Mouse (Mus musculus) heart, embryonic 13.5 days (tissue): ENCODE measurements at regions not wholly inside any gene's neighbourhood (a gene's known extent, or its start where the extent isn't known, plus 50 kb on each side); places are given as distances from the start of the nearest gene placed in this dataset.
"Not testable (repeated sequence)": the region's sequence is repeated elsewhere in the genome, so short reads cannot be mapped to it uniquely, and the experiment has no call there.

Experiments used
- ATAC-seq: fragments of 200-750 bp; cut with Nextera tagmentation; 2 replicates; pipeline ENCODE4 v1.8.0; 2017; ENCODE audit warnings: moderate TSS enrichment; ENCODE audit not compliant: insufficient number of reproducible peaks, low FRiP score, low TSS enrichment; ENCODE audit errors: extremely low read depth
- H3K27ac ChIP-seq: fragments of 300-500 bp; sonication (generic); replicated peaks from 2 replicates; pipeline ENCODE4 v1.5.1; 2015; ENCODE audit warnings: moderate library complexity, mild to moderate bottlenecking, inconsistent platforms
- H3K27me3 ChIP-seq: fragments of 300-500 bp; sonication (generic); replicated peaks from 2 replicates; pipeline ENCODE4 v1.6.1; 2015; ENCODE audit warnings: mild to moderate bottlenecking, inconsistent platforms
- H3K36me3 ChIP-seq: fragments of 300-500 bp; sonication (generic); 2 replicates; pipeline ENCODE4 v1.6.1; 2015; ENCODE audit warnings: mild to moderate bottlenecking, inconsistent platforms
- H3K4me1 ChIP-seq: fragments of 300-500 bp; sonication (generic); 2 replicates; pipeline ENCODE4 v1.6.1; 2015; ENCODE audit warnings: inconsistent platforms
- H3K4me2 ChIP-seq: fragments of 300-500 bp; sonication (generic); 2 replicates; pipeline ENCODE4 v1.6.1; 2015; ENCODE audit warnings: inconsistent platforms, mild to moderate bottlenecking, moderate library complexity
- H3K4me3 ChIP-seq: fragments of 300-500 bp; sonication (generic); 2 replicates; pipeline ENCODE4 v1.5.1; 2015; ENCODE audit warnings: moderate library complexity, mild to moderate bottlenecking, inconsistent platforms
- H3K9ac ChIP-seq: fragments of 300-500 bp; sonication (generic); 2 replicates; pipeline ENCODE4 v1.6.1; 2015; ENCODE audit warnings: inconsistent platforms, mild to moderate bottlenecking, moderate library complexity
- H3K9me3 ChIP-seq: fragments of 300-500 bp; sonication (generic); 2 replicates; pipeline ENCODE4 v1.6.1; 2016; ENCODE audit warnings: inconsistent platforms
- WGBS: fragments of 180-500 bp; shearing (Covaris S2); methylation state at CpG from one replicate; pipeline ENCODE4 v1.1.7; 2015; ENCODE audit warnings: mixed read lengths; 5-methylcytosine and 5-hydroxymethylcytosine counted together

GRCm38 (mm10) chr17:82674593-82674992 is 540.5 kb upstream of the Pkdcc start:
- Histone ChIP-seq H3K9ac (no peak overlapping the region), H3K4me1 (peaks cover 4% of the 10 kb centered on the region), H3K4me3 (no peak overlapping the region), H3K36me3 (no peaks in the 10 kb centered on the region), H3K4me2 (no peak overlapping the region), H3K27ac (no peak overlapping the region), H3K27me3 (no peaks in the 10 kb centered on the region), H3K9me3 (no peaks in the 10 kb centered on the region)
- ATAC-seq = no peak
- WGBS = 34% methylated on average over 2 of the region's 2 CpGs

GRCm38 (mm10) chr17:82666557-82666956 is 548.5 kb upstream of the Pkdcc start:
- not testable (repeated sequence) for H3K36me3 ChIP-seq, H3K4me1 ChIP-seq, H3K27me3 ChIP-seq, ATAC-seq, H3K9ac ChIP-seq, H3K9me3 ChIP-seq, H3K4me2 ChIP-seq, H3K4me3 ChIP-seq, H3K27ac ChIP-seq
- 86% methylated on average over 1 of the region's 1 CpGs for WGBS

- no peak overlapping the region for H3K27ac ChIP-seq
- 86% methylated on average over 6 of the region's 6 CpGs for WGBS
- no peak for ATAC-seq
- H3K4me1 ChIP-seq = no peaks in the 10 kb centered on the region
- no peaks in the 10 kb centered on the region for H3K27me3 ChIP-seq
- H3K36me3 ChIP-seq = no peaks in the 10 kb centered on the region
- no peaks in the 10 kb centered on the region for H3K9me3 ChIP-seq
- H3K4me3 ChIP-seq = no peak overlapping the region
- H3K4me2 ChIP-seq = no peak overlapping the region
- no peak overlapping the region for H3K9ac ChIP-seq
These were observed 550.7 kb upstream of the Pkdcc start for GRCm38 (mm10) chr17:82664352-82664751.

GRCm38 (mm10) chr17:82636459-82637189 is 578.5 kb upstream of the Pkdcc start:
- Histone ChIP-seq H3K4me1 (no peaks in the 10 kb centered on the region), H3K27me3 (no peaks in the 10 kb centered on the region), H3K4me2 (no peak overlapping the region), H3K9me3 (no peaks in the 10 kb centered on the region), H3K4me3 (no peak overlapping the region), H3K36me3 (no peaks in the 10 kb centered on the region), H3K27ac (no peak overlapping the region), H3K9ac (no peak overlapping the region)
- no peak for ATAC-seq
- WGBS = 90% methylated on average over 1 of the region's 1 CpGs

GRCm38 (mm10) chr17:82635849-82636248 is 579.2 kb upstream of the Pkdcc start:
- Histone ChIP-seq H3K4me2 (no peak overlapping the region), H3K9ac (no peak overlapping the region), H3K9me3 (no peaks in the 10 kb centered on the region), H3K27me3 (no peaks in the 10 kb centered on the region), H3K36me3 (no peaks in the 10 kb centered on the region), H3K4me1 (no peaks in the 10 kb centered on the region), H3K4me3 (no peak overlapping the region), H3K27ac (no peak overlapping the region)
- no peak for ATAC-seq
- 67% methylated on average over 4 of the region's 4 CpGs for WGBS

- Histone ChIP-seq H3K4me1 (no peaks in the 10 kb centered on the region), H3K4me2 (no peak overlapping the region), H3K27ac (no peak overlapping the region), H3K36me3 (no peaks in the 10 kb centered on the region), H3K4me3 (no peak overlapping the region), H3K27me3 (no peaks in the 10 kb centered on the region), H3K9me3 (no peaks in the 10 kb centered on the region), H3K9ac (no peak overlapping the region)
- no peak for ATAC-seq
- 65% methylated on average over 3 of the region's 3 CpGs for WGBS
These were observed 608.4 kb upstream of the Pkdcc start for GRCm38 (mm10) chr17:82606642-82607175.

- Histone ChIP-seq H3K36me3 (no peaks in the 10 kb centered on the region), H3K27ac (no peak overlapping the region), H3K4me2 (no peak overlapping the region), H3K4me1 (no peaks in the 10 kb centered on the region), H3K9ac (no peak overlapping the region), H3K4me3 (no peak overlapping the region), H3K27me3 (no peaks in the 10 kb centered on the region), H3K9me3 (no peaks in the 10 kb centered on the region)
- ATAC-seq = no peak
- WGBS = 71% methylated on average over 2 of the region's 2 CpGs
These were observed 631.3 kb upstream of the Pkdcc start for GRCm38 (mm10) chr17:82583801-82584200.

GRCm38 (mm10) chr17:82533521-82533920 is 681.6 kb upstream of the Pkdcc start:
- no peak overlapping the region for H3K9ac ChIP-seq
- H3K27me3 ChIP-seq = no peaks in the 10 kb centered on the region
- no peak overlapping the region for H3K27ac ChIP-seq
- H3K9me3 ChIP-seq = no peaks in the 10 kb centered on the region
- H3K36me3 ChIP-seq = no peaks in the 10 kb centered on the region
- H3K4me1 ChIP-seq = peaks cover 3% of the 10 kb centered on the region; the same call in 1 of the 2 replicates
- no peak overlapping the region for H3K4me3 ChIP-seq
- 48% methylated on average over 5 of the region's 5 CpGs for WGBS
- no peak for ATAC-seq
- no peak overlapping the region for H3K4me2 ChIP-seq

GRCm38 (mm10) chr17:82518129-82518528 is 697.0 kb upstream of the Pkdcc start:
- Histone ChIP-seq H3K27ac (no peak overlapping the region), H3K9me3 (no peaks in the 10 kb centered on the region), H3K4me2 (no peak overlapping the region), H3K27me3 (no peaks in the 10 kb centered on the region), H3K9ac (no peak overlapping the region), H3K36me3 (no peaks in the 10 kb centered on the region), H3K4me1 (no peaks in the 10 kb centered on the region), H3K4me3 (no peak overlapping the region)
- no peak for ATAC-seq

GRCm38 (mm10) chr17:82516850-82517249 is 698.2 kb upstream of the Pkdcc start:
- no peaks in the 10 kb centered on the region for H3K4me1 ChIP-seq
- WGBS = 51% methylated on average over 3 of the region's 3 CpGs
- no peaks in the 10 kb centered on the region for H3K36me3 ChIP-seq
- H3K4me2 ChIP-seq = no peak overlapping the region
- no peak overlapping the region for H3K4me3 ChIP-seq
- no peaks in the 10 kb centered on the region for H3K9me3 ChIP-seq
- H3K27me3 ChIP-seq = no peaks in the 10 kb centered on the region
- no peak for ATAC-seq
- H3K27ac ChIP-seq = no peak overlapping the region
- no peak overlapping the region for H3K9ac ChIP-seq

- no peak overlapping the region for H3K27ac ChIP-seq
- no peak overlapping the region for H3K9ac ChIP-seq
- H3K9me3 ChIP-seq = no peaks in the 10 kb centered on the region
- no peaks in the 10 kb centered on the region for H3K36me3 ChIP-seq
- no peaks in the 10 kb centered on the region for H3K4me1 ChIP-seq
- WGBS = 79% methylated on average over 2 of the region's 2 CpGs
- ATAC-seq = no peak
- H3K27me3 ChIP-seq = no peaks in the 10 kb centered on the region
- H3K4me3 ChIP-seq = no peak overlapping the region
- no peak overlapping the region for H3K4me2 ChIP-seq
These were observed 701.3 kb upstream of the Pkdcc start for GRCm38 (mm10) chr17:82513816-82514215.

- no peaks in the 10 kb centered on the region for H3K9me3 ChIP-seq
- no peak overlapping the region for H3K4me3 ChIP-seq
- WGBS = 76% methylated on average over 3 of the region's 3 CpGs
- no peaks in the 10 kb centered on the region for H3K36me3 ChIP-seq
- ATAC-seq = no peak
- H3K27ac ChIP-seq = no peak overlapping the region
- no peaks in the 10 kb centered on the region for H3K27me3 ChIP-seq
- no peak overlapping the region for H3K9ac ChIP-seq
- no peaks in the 10 kb centered on the region for H3K4me1 ChIP-seq
- no peak overlapping the region for H3K4me2 ChIP-seq
These were observed 710.8 kb upstream of the Pkdcc start for GRCm38 (mm10) chr17:82504291-82504690.
